Mouse (Mus musculus) liver, postnatal 0 days (tissue): ENCODE results near the gene Mnat1. TPM values are rescaled to one million over a fixed set of nuclear protein-coding genes. Genes with fewer than 3 reads are reported as not detected.

ENCODE experiments used
- ATAC-seq: fragments of 200-750 bp; cut with Nextera tagmentation; 2 replicates; pipeline ENCODE4 v1.8.0; 2017; ENCODE audit warnings: mild to moderate bottlenecking, moderate library complexity
- DNase-seq: peaks from one replicate; pipeline ENCODE4 v3.0.0-alpha.2; 2016
- H3K27ac ChIP-seq: fragments of 300-500 bp; sonication (generic); 2 replicates; pipeline ENCODE4 v1.5.1; 2014; ENCODE audit warnings: antibody characterized with exemption, moderate library complexity, mild to moderate bottlenecking, low read depth
- H3K27me3 ChIP-seq: fragments of 300-500 bp; sonication (generic); 2 replicates; pipeline ENCODE4 v1.6.1; 2014; ENCODE audit warnings: low read length, control low read depth, mixed read lengths; ENCODE audit not compliant: insufficient read depth
- H3K36me3 ChIP-seq: fragments of 300-500 bp; sonication (generic); replicated peaks from 2 replicates; pipeline ENCODE4 v1.6.1; 2014; ENCODE audit warnings: mild to moderate bottlenecking, control low read depth, low read length, moderate library complexity, mixed read lengths; ENCODE audit not compliant: insufficient read depth
- H3K4me1 ChIP-seq: fragments of 300-500 bp; sonication (generic); 2 replicates; pipeline ENCODE4 v1.6.1; 2014; ENCODE audit warnings: antibody characterized with exemption, mild to moderate bottlenecking, control low read depth; ENCODE audit not compliant: insufficient read depth
- H3K4me2 ChIP-seq: fragments of 300-500 bp; sonication (generic); 2 replicates; pipeline ENCODE4 v1.6.1; 2014; ENCODE audit warnings: low read depth, mild to moderate bottlenecking, low read length, moderate library complexity, mixed read lengths
- H3K4me3 ChIP-seq: fragments of 300-500 bp; sonication (generic); 2 replicates; pipeline ENCODE4 v1.5.1; 2014; ENCODE audit warnings: low read depth, low read length
- H3K9ac ChIP-seq: fragments of 300-500 bp; sonication (generic); replicated peaks from 2 replicates; pipeline ENCODE4 v1.6.1; 2014; ENCODE audit warnings: mild to moderate bottlenecking, moderate library complexity
- H3K9me3 ChIP-seq: fragments of 300-500 bp; sonication (generic); 2 replicates; pipeline ENCODE4 v1.6.1; 2016; ENCODE audit warnings: mild to moderate bottlenecking, control low read depth, low read length, mixed read lengths
- CTCF ChIP-seq: sonication (generic); IDR thresholded peaks from 2 replicates; pipeline ENCODE4 v1.5.1; 2016; ENCODE audit warnings: antibody characterized with exemption, low read depth
- EP300 ChIP-seq: IDR thresholded peaks from 2 replicates; pipeline ENCODE4 v1.6.1; 2016; ENCODE audit warnings: antibody characterized with exemption, low read depth, mild to moderate bottlenecking
- WGBS: fragments of 180-500 bp; shearing (Covaris S2); extraction: QIAGEN DNeasy Blood & Tissue Kit; methylation state at CpG from one replicate; pipeline ENCODE4 v1.1.7; 2014; ENCODE audit not compliant: insufficient replicate concordance; 5-methylcytosine and 5-hydroxymethylcytosine counted together
- polyA plus RNA-seq: library from polyadenylated mRNA; unstranded; fragments of >200 nt; fragmentation: Nextera tagmentation; extraction: Ambion mirVana; gene quantifications from 2 replicates; pipeline ENCODE4 v1.2.1, GENCODE M21; 2015

The Mnat1 gene
- polyA plus RNA-seq, 1 experiment from 2014 or later, result 8.6 TPM

DNA sequence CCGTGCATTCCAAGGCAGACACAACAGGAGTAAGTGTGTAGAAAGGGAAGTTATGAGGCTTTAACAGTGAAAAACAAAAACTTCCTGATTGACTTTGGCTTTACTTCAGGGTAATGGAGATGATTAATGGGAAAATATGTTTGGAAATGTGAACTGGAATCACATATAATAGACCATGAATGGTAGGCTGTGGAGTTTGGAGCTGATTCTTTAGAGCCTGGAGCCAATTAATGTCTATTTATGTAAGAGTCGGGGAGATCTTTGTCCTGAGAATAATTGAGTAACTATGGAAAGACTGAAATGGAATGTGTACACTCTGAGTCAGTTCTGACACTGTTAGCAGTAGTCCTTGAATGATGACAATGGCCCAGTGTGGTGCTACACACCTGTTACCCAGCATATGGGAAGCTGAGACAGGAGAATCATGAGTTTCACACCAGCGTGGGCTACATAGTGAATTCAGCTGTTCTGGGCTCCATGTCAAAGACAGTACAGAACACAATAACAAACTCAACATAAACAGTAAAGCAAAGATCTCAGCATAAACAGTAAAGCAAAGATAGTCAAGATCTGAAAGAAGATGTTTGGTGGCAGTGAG, 142.0 kb downstream of the Mnat1 start:
- DNase-seq, result no peak
- Histone ChIP-seq H3K9ac (no peak overlapping the region), H3K36me3 (no peaks in the 10 kb centered on the region), H3K27ac (no peak overlapping the region), H3K4me2 (no peak overlapping the region), H3K4me3 (no peak overlapping the region), H3K9me3 (no peaks in the 10 kb centered on the region), H3K27me3 (no peaks in the 10 kb centered on the region), H3K4me1 (no peaks in the 10 kb centered on the region)
- no peak for ATAC-seq
- WGBS, result 77% methylated on average over 3 of the region's 3 CpGs
- no peak for TF ChIP-seq CTCF
- no peak for TF ChIP-seq EP300

GRCm38 (mm10) chr12:73266597-73266996, 143.1 kb downstream of the Mnat1 start:
- Histone ChIP-seq H3K36me3 (no peaks in the 10 kb centered on the region), H3K4me1 (no peaks in the 10 kb centered on the region), H3K9ac (no peak overlapping the region), H3K9me3 (no peaks in the 10 kb centered on the region), H3K4me3 (no peak overlapping the region), H3K27me3 (no peaks in the 10 kb centered on the region), H3K4me2 (no peak overlapping the region), H3K27ac (no peak overlapping the region)
- WGBS, result 45% methylated on average over 1 of the region's 1 CpGs
- no peak for DNase-seq
- no peak for TF ChIP-seq EP300
- TF ChIP-seq CTCF, result no peak
- no peak for ATAC-seq

- Histone ChIP-seq H3K27me3 (no peaks in the 10 kb centered on the region), H3K9ac (no peak overlapping the region), H3K9me3 (no peaks in the 10 kb centered on the region), H3K27ac (no peak overlapping the region), H3K36me3 (no peaks in the 10 kb centered on the region), H3K4me2 (no peak overlapping the region), H3K4me1 (no peaks in the 10 kb centered on the region), H3K4me3 (no peak overlapping the region)
- WGBS, result 86% methylated on average over 1 of the region's 1 CpGs
- TF ChIP-seq CTCF, result no peak
- no peak for TF ChIP-seq EP300
- no peak for ATAC-seq
- DNase-seq, result no peak
These were observed 145.0 kb downstream of the Mnat1 start for GRCm38 (mm10) chr12:73268497-73268896.

- 90% methylated on average over 3 of the region's 3 CpGs for WGBS
- H3K4me3 ChIP-seq, result no peak overlapping the region
These were observed 146.0 kb downstream of the Mnat1 start for GRCm38 (mm10) chr12:73269531-73269930.

DNA sequence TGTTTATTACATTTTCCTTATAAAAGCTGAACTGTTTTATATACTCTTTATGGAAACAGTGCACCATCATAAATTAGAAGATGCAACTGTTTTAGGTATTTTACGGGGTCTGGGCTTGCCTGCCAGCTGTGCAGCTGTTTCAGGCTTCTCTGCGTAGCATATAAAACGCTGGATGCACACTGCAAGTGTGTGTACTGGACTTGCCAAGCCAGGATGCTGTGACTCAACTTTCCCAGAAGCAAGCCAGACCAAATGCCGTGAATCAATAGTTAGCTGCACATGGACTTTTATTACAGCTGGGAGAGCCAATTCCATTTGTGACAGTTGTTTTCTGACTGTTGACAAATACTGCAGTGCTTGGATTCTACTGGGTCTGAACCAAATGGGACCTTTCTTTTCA, 146.4 kb downstream of the Mnat1 start:
- no peak overlapping the region for H3K9ac ChIP-seq
- DNase-seq (no peak), ATAC-seq (no peak)
- no peak overlapping the region for H3K4me3 ChIP-seq
- no peaks in the 10 kb centered on the region for H3K36me3 ChIP-seq
- 85% methylated on average over 4 of the region's 4 CpGs for WGBS
- H3K9me3 ChIP-seq, result no peaks in the 10 kb centered on the region
- no peak overlapping the region for H3K4me2 ChIP-seq
- H3K27ac ChIP-seq, result no peak overlapping the region
- TF ChIP-seq CTCF, result no peak
- no peak for TF ChIP-seq EP300
- H3K4me1 ChIP-seq, result no peaks in the 10 kb centered on the region
- H3K27me3 ChIP-seq, result no peaks in the 10 kb centered on the region

More at GRCm38 (mm10) chr12:73269531-73269930, 146.0 kb downstream of the Mnat1 start:
- DNase-seq (no peak), ATAC-seq (no peak)
- Histone ChIP-seq H3K9ac (no peak overlapping the region), H3K27ac (no peak overlapping the region), H3K4me2 (no peak overlapping the region), H3K9me3 (no peaks in the 10 kb centered on the region), H3K4me1 (no peaks in the 10 kb centered on the region), H3K27me3 (no peaks in the 10 kb centered on the region), H3K36me3 (no peaks in the 10 kb centered on the region)
- TF ChIP-seq CTCF (no peak), EP300 (no peak)

GRCm38 (mm10) chr12:73274921-73275320, 151.4 kb downstream of the Mnat1 start:
- Histone ChIP-seq H3K4me3 (no peak overlapping the region), H3K36me3 (peaks cover 6% of the 10 kb centered on the region), H3K9me3 (no peaks in the 10 kb centered on the region), H3K27me3 (no peaks in the 10 kb centered on the region), H3K27ac (no peak overlapping the region), H3K4me2 (no peak overlapping the region), H3K9ac (no peak overlapping the region), H3K4me1 (no peaks in the 10 kb centered on the region)
- no peak for ATAC-seq
- DNase-seq, result no peak
- no peak for TF ChIP-seq EP300
- no peak for TF ChIP-seq CTCF
- 85% methylated on average over 3 of the region's 3 CpGs for WGBS
